Mouse (Mus musculus) MEL (cell line): Measurements from ENCODE around the gene Itpr1.

ENCODE experiments used
- CTCF ChIP-seq, 3 experiments: IDR thresholded peaks in 2 of 3; conservative IDR thresholded peaks in 1 of 3; 2 replicates each; pipeline ENCODE4 v1.5.1; 2011 to 2012; ENCODE audit warnings: low read length in 3 of 3, low read depth in 2 of 3, mild to moderate bottlenecking in 2 of 3, improper control_type of control experiment in 1 of 3, inconsistent platforms in 1 of 3, mixed read lengths in 1 of 3, moderate library complexity in 1 of 3; ENCODE audit not compliant: control insufficient read depth in 1 of 3, insufficient read depth in 1 of 3, poor library complexity in 1 of 3, severe bottlenecking in 1 of 3
- JUND ChIP-seq: IDR thresholded peaks from 2 replicates; pipeline ENCODE4 v1.6.1; 2011; ENCODE audit warnings: low read depth, mild to moderate bottlenecking, improper control_type of control experiment, low read length
- MAFK ChIP-seq: IDR thresholded peaks from 2 replicates; pipeline ENCODE4 v1.6.1; 2011; ENCODE audit warnings: low read depth, mild to moderate bottlenecking, low read length, improper control_type of control experiment, borderline replicate concordance
- MAZ ChIP-seq: IDR thresholded peaks from 2 replicates; pipeline ENCODE4 v1.6.1; 2012; ENCODE audit warnings: low read depth, mild to moderate bottlenecking, inconsistent platforms, low read length, improper control_type of control experiment
- MEF2A ChIP-seq: IDR thresholded peaks from 2 replicates; pipeline ENCODE4 v1.6.1; 2014; ENCODE audit warnings: low read depth, mild to moderate bottlenecking, inconsistent platforms, low read length, improper control_type of control experiment; ENCODE audit not compliant: poor library complexity, insufficient replicate concordance, severe bottlenecking; ENCODE audit errors: extremely low read depth
- MYB ChIP-seq: IDR thresholded peaks from 2 replicates; pipeline ENCODE4 v1.6.1; 2011; ENCODE audit warnings: mild to moderate bottlenecking, low read depth, low read length, improper control_type of control experiment
- POLR2A ChIP-seq, 2 experiments: IDR thresholded peaks; 2 replicates each; pipeline ENCODE4 v1.6.1; 2011 to 2012; ENCODE audit warnings: low read length in 2 of 2, mild to moderate bottlenecking in 2 of 2, control low read depth in 1 of 2, improper control_type of control experiment in 1 of 2, low read depth in 1 of 2, moderate library complexity in 1 of 2; ENCODE audit not compliant: control insufficient read depth in 1 of 2, insufficient read depth in 1 of 2, poor library complexity in 1 of 2
- RAD21 ChIP-seq: IDR thresholded peaks from 2 replicates; pipeline ENCODE4 v1.6.1; 2011; ENCODE audit warnings: mild to moderate bottlenecking, low read depth, low read length, improper control_type of control experiment
- SIN3A ChIP-seq: IDR thresholded peaks from 2 replicates; pipeline ENCODE4 v1.6.1; 2012; ENCODE audit warnings: low read length, improper control_type of control experiment, inconsistent platforms
- SMC3 ChIP-seq: IDR thresholded peaks from 2 replicates; pipeline ENCODE4 v1.6.1; 2011; ENCODE audit warnings: low read depth, low read length, improper control_type of control experiment
- UBTF ChIP-seq: IDR thresholded peaks from 2 replicates; pipeline ENCODE4 v1.6.1; 2012; ENCODE audit warnings: low read depth, mild to moderate bottlenecking, inconsistent platforms, low read length, improper control_type of control experiment, moderate library complexity, borderline replicate concordance; ENCODE audit not compliant: insufficient read depth
- USF1 ChIP-seq: IDR thresholded peaks from 2 replicates; pipeline ENCODE4 v1.6.1; 2014; ENCODE audit warnings: low read depth, mild to moderate bottlenecking, inconsistent platforms, low read length, improper control_type of control experiment, moderate library complexity
- ZKSCAN1 ChIP-seq: IDR thresholded peaks from 2 replicates; pipeline ENCODE4 v1.6.1; 2012; ENCODE audit warnings: low read depth, mild to moderate bottlenecking, inconsistent platforms, low read length, improper control_type of control experiment, moderate library complexity

DNA sequence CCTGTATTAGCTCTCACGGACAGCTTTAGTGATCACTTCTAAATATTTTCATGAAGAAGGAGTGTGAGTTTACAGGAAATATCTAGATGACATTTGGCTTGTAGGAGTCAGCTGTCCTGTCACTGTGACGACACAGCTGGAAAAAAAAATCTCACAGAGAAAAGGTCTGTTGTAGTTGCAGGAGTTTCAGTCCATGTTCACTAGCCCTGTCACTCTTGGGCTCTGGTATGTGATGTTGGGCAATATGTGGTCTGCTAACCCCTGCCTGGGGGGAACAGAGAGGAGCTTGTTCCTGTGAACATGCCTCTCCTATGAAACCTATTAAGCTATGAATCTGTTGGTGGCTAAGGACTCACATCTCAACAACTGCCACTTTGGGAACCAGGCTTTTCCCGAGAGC, 166.1 kb downstream of the Itpr1 start:
- TF ChIP-seq POLR2A (IDR thresholded peaks at IDR 0.05; ENCODE audit: control insufficient read depth in 1 of 2, insufficient read depth in 1 of 2, low read depth in 1 of 2, low read length in 2 of 2, poor library complexity in 1 of 2) (no peak), CTCF (IDR thresholded peaks at IDR 0.05 in 2 of 3, conservative IDR thresholded peaks at IDR 0.05 in 1 of 3; ENCODE audit: control insufficient read depth in 1 of 3, insufficient read depth in 1 of 3, low read depth in 2 of 3, low read length in 3 of 3, poor library complexity in 1 of 3, severe bottlenecking in 1 of 3) (no peak), USF1 (no peak), MEF2A (no peak), UBTF (no peak), JUND (no peak), MAZ (no peak), SIN3A (no peak), ZKSCAN1 (no peak), RAD21 (no peak), MAFK (no peak), SMC3 (no peak), MYB (no peak)
